Mouse (Mus musculus): ENCODE data around the gene Zfp606.

GRCm38 (mm10) chr7:12510913-12511312, 32.8 kb downstream of the Zfp606 start:
- TF ChIP-seq CTCF (IDR thresholded peaks at IDR 0.05; ENCODE audit: extremely low read depth, insufficient read depth, insufficient read length, insufficient replicate concordance) (no peak), POLR2A (IDR thresholded peaks at IDR 0.05; ENCODE audit: low read depth, low read length) (no peak)
